Mouse (Mus musculus): ENCODE measurements around the gene Fmn2. TPM values are rescaled to one million over a fixed set of nuclear protein-coding genes. Genes with fewer than 3 reads are reported as not detected.

Fmn2 gene
- total RNA-seq, 2 experiments from 2014 or later, result 2.4 to 2.5 TPM

DNA sequence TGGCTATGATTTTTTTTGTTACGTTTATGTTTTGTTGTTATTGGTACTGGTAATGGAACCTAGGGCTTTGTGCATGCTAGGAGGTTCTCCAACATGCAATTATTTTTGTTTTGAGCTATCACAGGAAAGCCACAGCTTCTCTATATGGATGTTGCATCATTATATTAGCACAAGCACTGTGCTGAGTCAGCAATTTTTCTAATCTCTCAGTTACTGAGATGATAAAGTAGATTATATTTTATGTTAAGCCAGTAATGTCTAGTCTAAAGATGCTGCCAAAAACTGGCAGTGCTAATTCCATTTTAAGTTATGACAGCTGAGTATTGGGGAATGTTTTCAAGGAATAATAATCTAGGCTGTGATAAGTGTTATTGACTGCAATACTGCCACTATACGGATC lies 287.0 kb downstream of the Fmn2 start:
- no peak for DNase-seq

DNA sequence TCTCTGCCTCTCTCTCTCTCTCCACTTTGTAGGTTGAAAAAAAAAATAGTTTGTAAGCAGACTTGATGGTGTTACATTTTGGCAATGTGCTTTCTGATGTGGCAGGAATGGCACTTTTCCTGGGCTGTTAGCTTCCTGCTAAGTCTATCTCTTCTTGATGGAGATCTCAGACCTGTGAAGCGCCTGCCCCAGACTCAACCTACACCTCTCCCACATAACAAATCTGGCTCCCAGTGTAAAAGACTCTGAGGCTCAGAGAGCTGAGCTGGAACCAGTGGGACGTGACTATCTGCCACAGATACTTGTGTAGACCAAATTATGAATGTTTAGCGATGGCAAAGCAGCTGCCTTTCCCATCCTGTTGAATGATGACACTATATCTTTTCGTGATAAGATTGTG lies 310.2 kb downstream of the Fmn2 start:
- no peak for DNase-seq

DNA sequence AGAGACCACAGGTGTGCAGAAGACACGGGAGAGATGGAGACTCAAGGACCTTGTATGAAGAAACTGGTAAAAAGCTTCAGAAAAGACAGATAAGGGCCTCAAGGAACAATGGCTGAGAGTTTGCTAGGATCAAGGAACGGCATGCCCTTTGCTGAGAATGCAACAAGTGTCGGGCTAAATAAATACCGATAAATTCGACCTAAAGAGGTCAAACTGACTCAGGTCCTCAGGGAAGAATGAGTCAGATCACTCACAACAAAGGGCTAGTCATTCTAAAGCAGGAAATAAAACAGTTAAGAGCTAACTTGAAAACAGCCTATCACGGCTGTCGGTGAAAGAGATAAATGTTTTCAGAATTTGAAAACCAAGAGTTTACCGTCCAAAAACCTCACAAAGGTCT lies 324.9 kb downstream of the Fmn2 start:
- DNase-seq, result no peak

DNA sequence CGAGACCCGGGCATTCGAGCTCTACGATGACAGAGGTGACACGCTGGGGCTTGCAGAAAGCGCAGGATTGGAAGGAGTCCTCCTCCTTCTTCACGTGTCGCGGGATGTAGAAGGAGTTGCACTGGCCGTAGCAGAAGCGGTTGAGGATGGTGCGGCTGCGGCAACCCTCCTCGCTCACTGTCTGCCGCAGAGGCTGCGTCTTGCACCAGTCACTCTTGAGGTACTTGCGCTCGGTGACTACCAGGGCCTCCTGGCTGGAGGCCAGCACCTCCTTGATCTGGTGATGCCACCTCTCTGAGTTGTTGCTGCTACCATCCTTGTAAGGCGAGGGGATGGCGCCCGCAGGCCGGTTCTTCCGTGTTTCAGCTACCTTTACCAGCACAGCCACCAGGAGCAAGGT lies 335.2 kb downstream of the Fmn2 start:
- no peak for DNase-seq

DNA sequence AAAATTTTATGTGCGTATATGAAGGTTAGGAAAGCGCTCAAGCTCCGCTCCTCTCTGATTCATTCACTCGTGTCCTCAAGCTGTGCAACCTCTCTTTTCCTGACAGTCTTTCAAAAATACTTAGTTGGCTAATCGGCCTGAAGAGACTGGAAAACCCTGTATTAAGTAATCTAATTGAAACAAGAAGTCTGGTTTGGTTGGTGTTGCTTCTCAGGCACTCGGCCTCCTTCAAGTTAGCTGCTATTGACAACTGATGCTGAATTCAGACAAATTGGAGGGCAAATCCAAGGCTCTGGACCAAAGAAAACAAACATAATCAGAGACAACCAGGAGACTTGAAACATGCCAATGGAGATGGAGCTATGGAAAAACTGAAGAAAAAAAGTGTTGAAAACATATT lies 343.2 kb downstream of the Fmn2 start:
- DNase-seq, result no peak

DNA sequence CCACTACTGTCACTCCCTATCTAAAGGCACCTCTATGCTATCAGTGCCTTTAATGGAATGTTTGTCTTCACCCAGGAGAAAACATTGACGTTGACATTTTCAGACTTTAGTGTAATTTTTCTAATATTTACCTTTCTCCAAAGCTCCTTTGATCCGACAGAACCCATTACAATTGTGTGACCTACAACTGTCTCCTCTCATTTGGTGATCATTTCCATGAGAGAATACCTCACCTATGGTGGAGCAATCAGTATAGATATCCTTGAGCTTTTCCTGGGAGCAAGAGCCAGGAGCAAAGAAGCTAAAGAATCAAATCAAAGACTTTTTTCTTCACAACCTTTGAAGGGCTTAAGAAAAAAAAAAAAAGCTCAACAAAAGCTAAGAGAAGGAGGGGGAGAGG lies 354.6 kb downstream of the Fmn2 start:
- no peak for DNase-seq

DNA sequence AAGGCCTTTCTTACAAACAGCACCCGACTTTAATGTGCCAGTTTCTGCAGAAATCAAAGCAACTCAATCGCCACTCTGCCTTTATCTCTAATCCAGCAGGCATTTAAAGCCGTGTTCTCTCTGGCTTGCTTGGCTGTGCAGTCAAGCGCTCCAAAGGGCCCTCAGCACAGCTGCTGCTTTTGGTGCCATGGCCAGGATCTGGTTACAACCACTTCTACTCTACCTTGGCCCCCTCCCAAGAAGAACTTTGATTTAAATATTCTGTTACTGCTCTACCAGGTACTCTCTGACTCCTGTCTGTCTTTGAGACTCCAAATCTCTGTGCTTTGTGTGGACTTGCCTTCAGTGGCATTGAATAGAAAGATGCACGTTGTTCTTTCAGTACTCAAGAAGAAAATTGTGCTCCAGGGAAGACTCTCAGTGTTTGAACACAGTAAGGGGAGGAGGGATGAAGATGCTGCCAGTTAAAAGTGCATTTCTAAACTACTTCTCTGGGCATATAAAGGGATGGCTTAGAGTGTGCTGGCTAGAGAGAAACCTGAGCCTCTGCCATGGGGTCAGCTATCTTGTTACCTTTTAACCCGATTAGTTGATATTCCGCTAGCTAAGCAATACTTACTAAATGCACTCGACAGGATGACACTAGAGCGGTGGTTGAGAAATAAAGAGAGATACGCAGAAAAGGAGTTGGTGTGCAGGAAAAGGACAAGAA lies 358.9 kb downstream of the Fmn2 start:
- no peak for DNase-seq

Other genes starting within 250 kb of the Fmn2 start
- not detected for gene Olfr419, start 249.8 kb upstream of the Fmn2 start, total RNA-seq (2021)
- gene Mptx1, start 171.3 kb upstream of the Fmn2 start, total RNA-seq (2021), result not detected
- gene Olfr417, start 136.7 kb upstream of the Fmn2 start, total RNA-seq (2021), result not detected
- not detected for gene Olfr248, start 110.8 kb upstream of the Fmn2 start, total RNA-seq (2021)
- not detected for gene Olfr414, start 77.8 kb upstream of the Fmn2 start, total RNA-seq (2021)
- gene Olfr220, start 59.7 kb upstream of the Fmn2 start, total RNA-seq (2021), result not detected